Mouse (Mus musculus): ENCODE data around the gene Tmem161a. TPM values are rescaled to one million over a fixed set of nuclear protein-coding genes. Genes with fewer than 3 reads are reported as not detected.

Gene Tmem161a
- polyA plus RNA-seq, 1 experiment = 59.9 TPM

DNA sequence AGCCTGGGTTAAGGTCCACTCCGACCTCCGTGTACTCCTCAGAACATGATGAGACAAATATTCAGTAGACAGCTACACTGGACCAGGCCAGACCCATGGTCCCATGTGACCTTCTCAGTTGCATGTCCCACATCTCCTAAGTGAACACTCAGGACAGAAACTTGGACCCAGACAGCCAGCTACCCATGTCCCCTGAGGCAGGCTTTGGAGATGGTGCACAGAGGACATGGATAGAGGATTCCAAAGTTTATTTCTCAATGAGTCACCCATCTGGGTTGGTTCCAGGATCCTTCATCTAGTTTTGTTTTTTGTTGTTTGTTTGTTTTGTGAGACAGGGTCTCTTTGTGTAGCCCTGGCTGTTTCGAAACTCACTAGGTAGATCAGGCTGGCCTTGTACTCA lies 48.8 kb downstream of the Tmem161a start:
- DNase-seq (ENCODE audit: low read depth in 1 of 2, low spot score in 2 of 2) = no peak
- Histone ChIP-seq H3K36me3 (ENCODE audit: control insufficient read depth, insufficient read depth, low read length) (peaks cover 4% of the 10 kb centered on the region), H3K27me3 (ENCODE audit: control insufficient read depth, insufficient read depth, low read length) (no peaks in the 10 kb centered on the region), H3K27ac (ENCODE audit: insufficient read depth, low read length) (no peak overlapping the region), H3K4me3 (ENCODE audit: extremely low read depth, insufficient read depth, insufficient read length) (no peak overlapping the region), H3K4me1 (ENCODE audit: control insufficient read depth, insufficient read depth, insufficient read length) (no peaks in the 10 kb centered on the region)
- TF ChIP-seq CTCF (IDR thresholded peaks at IDR 0.05; ENCODE audit: extremely low read depth, insufficient read depth, insufficient read length, insufficient replicate concordance) (no peak), POLR2A (IDR thresholded peaks at IDR 0.05; ENCODE audit: low read depth, low read length) (no peak)
- 96% methylated on average over 3 of the region's 3 CpGs for WGBS

DNA sequence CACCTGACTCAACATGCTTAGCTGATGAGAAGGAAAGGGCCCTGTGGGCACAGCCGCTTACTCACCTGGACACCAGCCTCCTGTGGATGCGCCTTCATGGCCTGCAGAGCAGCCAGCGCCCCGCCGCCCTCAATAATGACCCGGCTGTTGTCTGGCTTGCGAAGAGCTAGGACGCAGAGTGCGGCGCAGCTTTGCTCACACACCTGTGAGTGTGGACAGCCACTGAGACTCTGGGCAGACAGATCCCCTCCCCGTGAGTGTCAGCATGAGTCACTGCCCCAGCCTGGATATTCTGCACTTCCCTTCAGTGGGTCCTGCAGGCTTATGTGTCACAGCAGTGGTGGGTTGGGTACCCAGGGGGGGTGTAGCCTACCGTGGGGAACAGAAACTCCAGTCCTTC lies 49.9 kb downstream of the Tmem161a start:
- H3K27me3 ChIP-seq (ENCODE audit: control insufficient read depth, insufficient read depth, low read length) = no peaks in the 10 kb centered on the region
- H3K36me3 ChIP-seq (ENCODE audit: control insufficient read depth, insufficient read depth, low read length) = peaks cover 4% of the 10 kb centered on the region
- TF ChIP-seq CTCF (IDR thresholded peaks at IDR 0.05; ENCODE audit: extremely low read depth, insufficient read depth, insufficient read length, insufficient replicate concordance) (no peak), POLR2A (IDR thresholded peaks at IDR 0.05; ENCODE audit: low read depth, low read length) (no peak)
- H3K27ac ChIP-seq (ENCODE audit: insufficient read depth, low read length) = no peak overlapping the region
- DNase-seq (ENCODE audit: low read depth in 1 of 2, low spot score in 2 of 2) = no peak
- no peak overlapping the region for H3K4me3 ChIP-seq (ENCODE audit: extremely low read depth, insufficient read depth, insufficient read length)
- WGBS = 92% methylated on average over 12 of the region's 12 CpGs
- H3K4me1 ChIP-seq (ENCODE audit: control insufficient read depth, insufficient read depth, insufficient read length) = no peaks in the 10 kb centered on the region

DNA sequence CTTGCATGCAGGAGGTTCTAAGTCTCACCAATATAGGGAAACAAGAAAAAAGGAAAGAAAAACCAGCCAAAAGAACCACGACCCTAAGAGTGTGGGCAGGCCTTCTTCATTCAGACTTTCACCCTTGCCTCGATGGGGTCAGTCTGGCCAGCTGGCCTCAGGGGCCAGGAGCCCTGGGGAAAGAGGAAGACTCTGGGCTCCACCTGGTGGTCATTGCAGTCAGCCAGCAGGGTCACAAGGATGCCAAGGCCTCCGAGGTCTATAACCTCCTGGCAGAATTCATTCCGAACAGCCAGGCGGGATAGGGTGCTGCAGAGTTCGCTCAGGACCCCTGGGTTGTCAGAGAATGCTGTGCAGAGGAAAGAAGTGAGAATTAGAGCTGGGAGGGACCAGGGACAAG lies 51.2 kb downstream of the Tmem161a start:
- Histone ChIP-seq H3K4me3 (ENCODE audit: extremely low read depth, insufficient read depth, insufficient read length) (no peak overlapping the region), H3K27me3 (ENCODE audit: control insufficient read depth, insufficient read depth, low read length) (no peaks in the 10 kb centered on the region), H3K36me3 (ENCODE audit: control insufficient read depth, insufficient read depth, low read length) (peaks cover 4% of the 10 kb centered on the region), H3K4me1 (ENCODE audit: control insufficient read depth, insufficient read depth, insufficient read length) (no peaks in the 10 kb centered on the region), H3K27ac (ENCODE audit: insufficient read depth, low read length) (no peak overlapping the region)
- TF ChIP-seq POLR2A (IDR thresholded peaks at IDR 0.05; ENCODE audit: low read depth, low read length) (no peak), CTCF (IDR thresholded peaks at IDR 0.05; ENCODE audit: extremely low read depth, insufficient read depth, insufficient read length, insufficient replicate concordance) (peak; percentile 48; the same call in 1 of the 2 replicates)
- no peak for DNase-seq (ENCODE audit: low read depth in 1 of 2, low spot score in 2 of 2)
- 68% methylated on average over 6 of the region's 6 CpGs for WGBS

DNA sequence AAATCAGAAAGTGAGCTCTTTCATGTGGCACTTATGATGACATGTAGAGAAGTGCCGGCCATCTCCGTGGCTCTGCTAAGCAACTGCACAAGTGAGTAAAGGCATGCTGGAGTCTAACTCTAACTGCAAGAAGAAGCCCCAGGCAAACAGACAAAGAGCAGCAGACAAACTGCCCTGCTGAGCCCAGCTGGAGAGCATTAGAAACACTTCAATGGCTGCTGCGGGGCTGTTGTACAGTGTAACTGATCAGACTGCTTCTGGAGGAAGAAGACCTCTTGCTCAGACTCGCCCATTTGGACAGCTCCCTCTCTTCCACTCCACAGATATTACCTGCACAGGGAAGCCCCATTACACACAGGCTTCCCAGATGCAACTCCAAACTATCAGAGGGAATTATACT lies 55.8 kb downstream of the Tmem161a start:
- Histone ChIP-seq H3K27me3 (ENCODE audit: control insufficient read depth, insufficient read depth, low read length) (no peaks in the 10 kb centered on the region), H3K4me1 (ENCODE audit: control insufficient read depth, insufficient read depth, insufficient read length) (no peaks in the 10 kb centered on the region), H3K27ac (ENCODE audit: insufficient read depth, low read length) (no peak overlapping the region), H3K4me3 (ENCODE audit: extremely low read depth, insufficient read depth, insufficient read length) (no peak overlapping the region), H3K36me3 (ENCODE audit: control insufficient read depth, insufficient read depth, low read length) (peaks cover 7% of the 10 kb centered on the region)
- TF ChIP-seq CTCF (IDR thresholded peaks at IDR 0.05; ENCODE audit: extremely low read depth, insufficient read depth, insufficient read length, insufficient replicate concordance) (no peak), POLR2A (IDR thresholded peaks at IDR 0.05; ENCODE audit: low read depth, low read length) (no peak)
- WGBS = 91% methylated on average over 4 of the region's 4 CpGs
- DNase-seq (ENCODE audit: low read depth in 1 of 2, low spot score in 2 of 2) = no peak

DNA sequence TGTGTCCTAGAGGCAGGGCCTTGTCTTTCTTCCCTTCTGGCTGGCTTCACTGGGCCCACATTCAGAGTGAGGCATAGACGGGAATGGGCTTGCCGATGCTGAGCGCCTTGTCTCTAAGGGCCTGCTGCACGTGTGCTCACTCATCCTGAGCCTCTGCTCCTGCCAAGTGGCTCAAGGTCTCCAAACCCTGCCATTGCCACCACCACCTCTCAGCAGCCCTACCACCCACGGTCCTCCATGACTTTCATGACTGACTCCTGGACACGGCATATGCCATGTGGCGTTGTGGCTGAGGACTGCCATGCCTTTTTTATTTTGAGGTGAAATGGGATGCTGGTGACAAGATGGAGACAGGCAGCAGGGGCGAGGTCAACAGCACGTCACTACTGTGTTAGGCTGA lies 58.7 kb downstream of the Tmem161a start:
- no peak for DNase-seq (ENCODE audit: low read depth in 1 of 2, low spot score in 2 of 2)
- H3K36me3 ChIP-seq (ENCODE audit: control insufficient read depth, insufficient read depth, low read length) = peaks cover 3% of the 10 kb centered on the region; the same call in 1 of the 2 replicates
- 95% methylated on average over 9 of the region's 9 CpGs for WGBS
- TF ChIP-seq CTCF (IDR thresholded peaks at IDR 0.05; ENCODE audit: extremely low read depth, insufficient read depth, insufficient read length, insufficient replicate concordance) = no peak
- no peak for TF ChIP-seq POLR2A (IDR thresholded peaks at IDR 0.05; ENCODE audit: low read depth, low read length)
- H3K27ac ChIP-seq (ENCODE audit: insufficient read depth, low read length) = no peak overlapping the region
- H3K4me1 ChIP-seq (ENCODE audit: control insufficient read depth, insufficient read depth, insufficient read length) = peaks cover 4% of the 10 kb centered on the region; the same call in 1 of the 2 replicates
- no peak overlapping the region for H3K4me3 ChIP-seq (ENCODE audit: extremely low read depth, insufficient read depth, insufficient read length)
- H3K27me3 ChIP-seq (ENCODE audit: control insufficient read depth, insufficient read depth, low read length) = no peaks in the 10 kb centered on the region

Other genes starting within 250 kb of the Tmem161a start
- gene Gatad2a, start 176.0 kb upstream of the Tmem161a start, polyA plus RNA-seq (2012; rRNA removed) = 45.8 and 64.6 TPM in 2 replicates
- 83.3 and 108 TPM in 2 replicates for gene Mau2, start 129.6 kb upstream of the Tmem161a start, polyA plus RNA-seq (2012; rRNA removed)
- 8.9 and 9.4 TPM in 2 replicates for gene Sugp1, start 129.5 kb upstream of the Tmem161a start, polyA plus RNA-seq (2012; rRNA removed)
- 2.0 and 2.3 TPM in 2 replicates for gene Tm6sf2, start 99.4 kb upstream of the Tmem161a start, polyA plus RNA-seq (2012; rRNA removed)
- 0.28 and 0.36 TPM in 2 replicates for gene Hapln4, start 88.9 kb upstream of the Tmem161a start, polyA plus RNA-seq (2012; rRNA removed)
- 0.04 and 0.09 TPM in 2 replicates for gene Ncan, start 51.5 kb upstream of the Tmem161a start, polyA plus RNA-seq (2012; rRNA removed)
- 14.0 and 16.4 TPM in 2 replicates for gene Nr2c2ap, start 41.0 kb upstream of the Tmem161a start, polyA plus RNA-seq (2012; rRNA removed)
- gene Rfxank, start 33.2 kb upstream of the Tmem161a start, polyA plus RNA-seq (2012; rRNA removed) = 22.5 and 24.6 TPM in 2 replicates
- gene Borcs8, start 32.9 kb upstream of the Tmem161a start, polyA plus RNA-seq (2012; rRNA removed) = 55.8 and 73.6 TPM in 2 replicates
- gene Mef2b, start 32.6 kb upstream of the Tmem161a start, polyA plus RNA-seq (2012; rRNA removed) = 2.3 and 4.3 TPM in 2 replicates
- 16.4 and 18.6 TPM in 2 replicates for gene Slc25a42, start 39.9 kb downstream of the Tmem161a start, polyA plus RNA-seq (2012; rRNA removed)
- gene Sugp2, start 61.9 kb downstream of the Tmem161a start, polyA plus RNA-seq (2012; rRNA removed) = 38.3 and 40.0 TPM in 2 replicates
- gene Armc6, start 62.1 kb downstream of the Tmem161a start, polyA plus RNA-seq (2012; rRNA removed) = 11.5 and 14.1 TPM in 2 replicates
- gene Homer3, start 110.5 kb downstream of the Tmem161a start, polyA plus RNA-seq (2012; rRNA removed) = 28.1 and 34.7 TPM in 2 replicates
- gene Ddx49, start 130.1 kb downstream of the Tmem161a start, polyA plus RNA-seq (2012; rRNA removed) = 37.4 and 44.5 TPM in 2 replicates
- 200 and 269 TPM in 2 replicates for gene Cope, start 130.2 kb downstream of the Tmem161a start, polyA plus RNA-seq (2012; rRNA removed)
- gene Cers1, start 143.4 kb downstream of the Tmem161a start, polyA plus RNA-seq (2012; rRNA removed) = 0.52 and 0.61 TPM in 2 replicates
- gene Gdf1, start 157.5 kb downstream of the Tmem161a start, polyA plus RNA-seq (2012; rRNA removed) = 0.33 and 0.40 TPM in 2 replicates
- 38.9 and 43.2 TPM in 2 replicates for gene Upf1, start 180.9 kb downstream of the Tmem161a start, polyA plus RNA-seq (2012; rRNA removed)
- gene Comp, start 201.2 kb downstream of the Tmem161a start, polyA plus RNA-seq (2012; rRNA removed) = 0.46 and 0.56 TPM in 2 replicates

Measured in spleen, adult 2 months (tissue).